Mouse (Mus musculus): ENCODE measurements around the gene Tnfrsf9.
"Not testable (repeated sequence)": the region's sequence is repeated elsewhere in the genome, so short reads cannot be mapped to it uniquely, and the experiment has no call there.

The Tnfrsf9 gene

DNA sequence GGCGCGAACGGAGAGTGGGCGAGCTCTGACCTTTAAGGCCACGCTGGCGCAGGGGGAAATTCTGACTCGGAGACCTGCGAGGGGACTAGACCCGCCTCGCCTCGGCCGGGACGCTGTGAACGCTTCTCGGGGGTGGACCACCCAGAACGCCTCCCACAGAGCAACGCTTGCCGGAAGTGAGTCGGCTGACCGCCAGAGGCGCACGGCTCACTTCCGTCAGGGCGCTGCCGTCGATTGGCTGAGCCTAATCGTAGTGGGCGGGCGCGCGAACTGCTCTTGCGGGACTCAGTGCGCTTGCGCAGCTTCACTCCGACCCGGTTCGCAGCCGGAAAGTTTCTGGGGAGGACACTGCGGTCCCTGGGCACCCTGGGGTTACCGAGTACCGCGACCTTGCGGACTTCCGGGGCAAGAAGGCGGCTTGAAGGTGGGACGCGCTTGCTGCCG, at the start of gene Tnfrsf9, which contains the start of gene Park7:
Tnfrsf9 (plus strand) TSS at position 273 of the 444 bp plus-strand sequence.
Park7 (minus strand) TSS at position 148 of the 444 bp plus-strand sequence.
- DNase-seq (ENCODE audit: inconsistent age in 2 of 2, low spot score in 1 of 2) = peak; percentile 98

DNA sequence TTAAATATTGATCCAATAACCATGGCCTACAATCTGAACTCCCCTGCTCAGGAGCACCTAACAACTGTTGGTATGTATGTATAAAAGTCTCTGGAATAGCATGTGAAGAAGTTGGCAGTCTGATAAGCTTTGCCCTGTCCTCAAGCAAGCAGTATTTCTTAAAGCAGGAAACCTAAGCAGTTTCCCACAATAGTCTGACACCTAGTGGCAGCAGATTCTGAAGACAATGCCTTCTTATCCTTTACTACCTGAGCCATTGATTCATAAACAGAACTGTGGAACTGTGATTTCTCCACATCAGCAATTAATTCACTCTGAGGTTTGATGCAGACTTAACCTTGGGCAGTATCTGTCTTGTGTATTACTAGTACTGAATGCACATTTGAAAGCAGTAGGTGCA, 49.0 kb upstream of the Tnfrsf9 start:
- DNase-seq (ENCODE audit: inconsistent age in 2 of 2, low spot score in 1 of 2) = peak in 1 of 2 experiments; percentile 73

DNA sequence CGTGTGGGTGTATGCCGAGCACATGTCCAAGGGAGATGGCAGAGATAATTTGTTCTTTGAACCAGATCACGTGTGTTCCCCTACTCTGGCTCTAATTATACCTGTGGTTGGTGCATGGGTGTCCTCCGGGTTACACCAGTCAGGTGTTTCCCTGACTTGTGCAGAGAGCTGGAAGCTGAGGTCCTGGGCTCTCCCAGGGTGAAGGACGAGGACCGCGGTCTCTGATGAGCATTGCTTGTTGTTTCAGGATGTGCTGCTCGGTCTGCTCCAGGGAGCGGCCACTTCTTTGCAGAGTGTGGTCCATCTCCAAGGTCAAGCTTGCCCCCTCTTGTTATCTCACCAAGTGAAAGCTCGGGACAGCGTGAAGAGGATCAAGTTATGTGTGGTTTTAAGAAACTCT, 48.3 kb upstream of the Tnfrsf9 start:
- no peak for DNase-seq (ENCODE audit: inconsistent age in 2 of 2, low spot score in 1 of 2)

DNA sequence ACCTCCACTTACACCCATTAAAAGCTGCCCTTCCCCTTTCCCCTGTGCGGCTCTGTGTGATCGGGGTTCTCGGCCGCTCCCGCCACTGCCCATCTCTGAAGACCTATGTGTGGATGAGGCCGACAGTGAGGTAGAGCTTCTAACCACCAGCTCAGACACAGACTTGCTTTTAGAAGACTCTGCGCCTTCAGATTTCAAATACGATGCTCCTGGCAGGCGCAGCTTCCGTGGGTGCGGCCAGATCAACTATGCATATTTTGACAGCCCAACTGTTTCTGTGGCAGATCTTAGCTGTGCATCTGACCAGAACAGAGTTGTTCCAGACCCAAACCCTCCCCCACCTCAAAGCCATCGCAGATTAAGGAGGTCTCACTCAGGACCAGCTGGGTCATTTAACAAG, 47.9 kb upstream of the Tnfrsf9 start:
- no peak for DNase-seq (ENCODE audit: inconsistent age in 2 of 2, low spot score in 1 of 2)

- DNase-seq (ENCODE audit: inconsistent age in 2 of 2, low spot score in 1 of 2) = no peak
These were observed 46.2 kb upstream of the Tnfrsf9 start for GRCm38 (mm10) chr4:150868161-150868560.

GRCm38 (mm10) chr4:150868859-150869258, 45.5 kb upstream of the Tnfrsf9 start:
- DNase-seq (ENCODE audit: inconsistent age in 2 of 2, low spot score in 1 of 2) = no peak

DNA sequence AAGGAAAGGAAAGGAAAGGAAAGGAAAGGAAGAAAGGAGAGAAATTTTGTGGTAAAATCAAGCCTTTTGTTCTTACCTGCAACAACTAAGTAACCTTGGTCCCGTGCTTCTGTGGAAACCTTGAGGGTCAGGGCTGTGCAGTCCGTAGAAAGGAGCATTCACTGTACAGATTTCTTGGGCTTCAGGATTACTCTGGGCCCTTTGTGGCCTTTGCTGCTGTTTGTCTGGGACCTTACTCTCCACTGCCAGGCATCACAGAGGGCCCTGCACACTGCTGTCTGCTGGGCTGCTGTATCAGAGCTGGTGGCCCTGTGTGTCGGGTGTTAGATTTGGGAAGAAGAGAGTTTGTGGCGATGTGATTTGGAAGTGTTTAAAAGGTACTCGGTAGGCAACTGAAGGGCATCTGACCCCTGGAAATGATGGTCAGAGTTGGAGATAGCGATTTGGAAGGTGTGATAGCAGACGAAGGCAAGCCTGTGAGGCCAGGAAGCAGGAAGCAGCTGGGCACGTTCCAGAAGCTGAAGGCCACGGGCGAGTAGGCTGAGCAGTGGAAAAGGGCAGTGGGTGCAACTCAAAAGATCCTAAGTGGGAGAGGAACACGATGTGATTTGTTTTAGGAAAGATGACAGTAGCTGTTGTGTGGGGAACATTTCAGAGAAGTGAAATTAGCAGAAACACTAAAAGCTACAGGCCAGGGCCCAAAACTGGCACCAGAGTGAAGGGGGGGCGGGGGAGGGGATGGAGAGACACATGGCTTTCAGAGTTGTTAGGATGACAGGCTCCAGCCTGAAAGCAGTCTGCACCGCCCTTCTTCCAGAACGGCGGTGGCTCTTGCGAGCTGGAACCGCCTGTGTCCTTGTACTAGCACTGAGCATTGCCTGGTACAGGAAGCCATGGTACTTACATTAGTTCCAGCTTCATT, 44.8 kb upstream of the Tnfrsf9 start:
- peak; percentile 84 to 89 for DNase-seq (ENCODE audit: inconsistent age in 2 of 2, low spot score in 1 of 2)

GRCm38 (mm10) chr4:150870963-150871391, 43.4 kb upstream of the Tnfrsf9 start:
- peak; percentile 35 to 67 for DNase-seq (ENCODE audit: inconsistent age in 2 of 2, low spot score in 1 of 2)

DNA sequence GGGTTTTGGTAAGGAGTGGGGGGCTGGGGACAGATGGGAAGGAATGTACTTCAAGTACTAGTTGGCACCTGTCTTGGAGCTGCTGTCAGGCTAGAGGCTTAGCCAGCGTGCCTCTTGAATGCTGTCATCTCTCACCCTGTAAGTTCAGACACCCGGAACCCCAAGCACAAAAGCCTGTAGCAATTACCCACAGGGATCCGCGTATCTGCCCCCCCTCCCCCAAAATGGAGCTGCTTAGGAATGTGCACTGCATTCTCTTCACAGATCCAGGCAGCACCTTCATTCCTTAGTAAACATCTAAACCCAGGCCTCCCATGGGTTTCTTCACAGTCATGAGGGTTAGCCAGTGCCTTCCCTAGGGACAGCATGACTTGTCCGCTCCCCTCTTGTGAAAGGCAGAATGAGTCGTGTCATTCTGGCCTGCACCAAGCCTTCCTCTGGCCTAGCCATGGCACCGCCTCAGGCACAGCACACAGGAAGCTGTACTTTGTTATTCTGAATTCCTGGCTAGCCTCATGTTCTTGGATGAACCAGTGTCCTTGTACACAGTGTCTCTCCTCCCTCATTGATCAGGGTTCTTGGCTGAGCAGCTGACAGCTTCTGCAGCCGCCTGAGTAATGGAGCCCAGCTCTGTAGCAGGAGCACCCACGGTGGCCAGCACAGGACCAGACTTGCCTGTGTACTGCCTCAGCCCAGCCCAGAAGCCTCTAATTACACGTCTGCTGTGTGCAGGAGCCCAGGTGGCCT, 42.8 kb upstream of the Tnfrsf9 start:
- DNase-seq (ENCODE audit: inconsistent age in 2 of 2, low spot score in 1 of 2) = peak; percentile 89 to 93

- DNase-seq (ENCODE audit: inconsistent age in 2 of 2, low spot score in 1 of 2) = peak; percentile 80 to 90
These were observed 42.2 kb upstream of the Tnfrsf9 start for GRCm38 (mm10) chr4:150872139-150872651.

- no peak for DNase-seq (ENCODE audit: inconsistent age in 2 of 2, low spot score in 1 of 2)
These were observed 41.7 kb upstream of the Tnfrsf9 start for GRCm38 (mm10) chr4:150872681-150873080.

DNA sequence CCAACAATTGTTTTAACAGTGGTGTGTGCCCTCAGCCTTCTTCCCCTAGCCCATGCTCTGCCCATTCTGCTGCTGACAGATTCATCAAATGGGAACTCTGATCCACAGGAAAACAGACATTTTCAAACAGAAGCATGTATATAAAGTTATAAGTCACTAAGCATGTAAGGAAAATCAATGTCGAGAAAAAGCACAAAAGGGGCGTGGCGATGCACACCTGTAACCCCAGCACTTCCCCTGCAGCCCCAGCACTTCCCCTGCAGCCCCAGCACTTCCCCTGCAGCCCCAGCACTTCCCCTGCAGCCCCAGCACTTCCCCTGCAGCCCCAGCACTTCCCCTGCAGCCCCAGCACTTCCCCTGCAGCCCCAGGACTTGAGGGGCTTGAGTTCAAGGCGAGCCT, 39.9 kb upstream of the Tnfrsf9 start:
- DNase-seq (ENCODE audit: inconsistent age in 2 of 2, low spot score in 1 of 2) = not testable (repeated sequence)

DNA sequence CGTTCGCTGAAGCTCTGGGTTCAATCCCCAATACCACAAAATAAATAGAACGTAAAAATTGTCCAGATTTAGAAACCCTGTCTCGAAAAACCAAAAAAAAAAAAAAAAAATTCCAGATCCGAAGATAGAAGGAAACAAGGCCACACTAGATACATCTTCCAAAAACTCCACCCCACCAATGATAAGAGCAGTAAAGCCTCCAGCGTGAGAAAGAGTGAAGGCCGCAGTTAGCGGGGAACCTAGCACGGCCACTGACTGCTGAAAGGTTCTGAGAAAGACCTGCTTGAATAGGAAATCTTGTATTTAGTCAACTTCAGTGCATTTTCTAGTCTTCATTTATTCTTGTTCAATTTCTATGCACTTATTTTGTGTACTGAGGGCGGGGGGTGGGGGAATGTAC, 39.0 kb upstream of the Tnfrsf9 start:
- no peak for DNase-seq (ENCODE audit: inconsistent age in 2 of 2, low spot score in 1 of 2)

DNA sequence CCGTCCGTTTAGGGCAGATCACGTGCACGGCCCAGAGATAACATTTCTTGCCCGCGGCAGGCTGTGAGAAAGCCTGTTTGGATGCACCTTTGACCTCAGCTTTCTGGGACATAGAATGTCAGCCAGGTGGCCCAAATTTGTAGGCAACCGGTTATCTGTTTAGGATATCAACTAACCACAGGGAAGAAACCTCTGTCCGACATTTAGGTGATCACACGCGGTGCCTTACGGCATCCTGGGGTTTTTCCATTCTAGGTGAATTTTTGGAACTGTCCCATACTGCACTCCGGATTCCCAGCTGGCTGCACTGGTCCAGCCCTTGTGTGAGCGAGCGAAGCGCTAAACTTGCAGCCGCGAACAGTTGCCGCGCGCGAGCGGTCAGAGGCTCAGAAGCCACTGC, 34.7 kb upstream of the Tnfrsf9 start:
- DNase-seq (ENCODE audit: inconsistent age in 2 of 2, low spot score in 1 of 2) = no peak

DNA sequence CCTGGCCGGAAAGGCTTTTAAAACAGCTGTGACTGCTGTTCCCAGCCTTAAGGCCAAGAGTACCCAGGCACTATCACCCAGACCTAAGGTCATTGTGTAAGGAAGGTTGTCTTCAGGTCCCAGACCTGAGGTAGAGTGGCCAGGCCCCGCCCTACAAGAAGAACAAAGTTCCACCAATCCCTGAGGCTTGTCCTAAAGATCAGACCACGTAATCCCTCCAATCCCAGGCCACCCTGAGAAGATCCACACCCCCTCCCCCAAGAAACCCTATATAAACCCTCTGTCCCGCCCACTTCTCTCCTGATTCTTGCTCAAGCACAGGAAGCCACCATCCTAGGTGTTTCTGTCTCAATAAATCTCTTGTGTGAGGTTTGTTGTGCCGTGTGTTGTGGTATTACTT, 34.0 kb upstream of the Tnfrsf9 start:
- no peak for DNase-seq (ENCODE audit: inconsistent age in 2 of 2, low spot score in 1 of 2)

DNA sequence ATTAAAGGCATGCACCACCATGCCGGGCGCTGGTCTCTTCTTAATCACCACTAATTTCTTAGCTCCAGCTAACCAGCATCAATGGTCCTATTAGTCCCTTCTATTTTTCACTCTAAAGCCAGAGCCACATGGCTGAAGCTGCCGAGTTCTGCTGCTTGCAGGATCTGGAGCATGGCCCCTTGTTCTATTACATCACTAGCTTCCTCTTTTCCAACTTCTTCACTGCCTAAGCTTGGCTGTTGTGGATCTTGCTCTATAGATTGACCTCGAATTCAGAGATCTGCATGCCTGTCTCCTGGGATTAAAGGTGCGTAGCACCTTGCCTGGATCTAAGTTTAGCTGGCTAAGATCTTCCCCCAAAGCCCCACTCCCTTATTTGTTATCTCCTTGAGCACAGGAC, 31.7 kb upstream of the Tnfrsf9 start:
- DNase-seq (ENCODE audit: inconsistent age in 2 of 2, low spot score in 1 of 2) = no peak

DNA sequence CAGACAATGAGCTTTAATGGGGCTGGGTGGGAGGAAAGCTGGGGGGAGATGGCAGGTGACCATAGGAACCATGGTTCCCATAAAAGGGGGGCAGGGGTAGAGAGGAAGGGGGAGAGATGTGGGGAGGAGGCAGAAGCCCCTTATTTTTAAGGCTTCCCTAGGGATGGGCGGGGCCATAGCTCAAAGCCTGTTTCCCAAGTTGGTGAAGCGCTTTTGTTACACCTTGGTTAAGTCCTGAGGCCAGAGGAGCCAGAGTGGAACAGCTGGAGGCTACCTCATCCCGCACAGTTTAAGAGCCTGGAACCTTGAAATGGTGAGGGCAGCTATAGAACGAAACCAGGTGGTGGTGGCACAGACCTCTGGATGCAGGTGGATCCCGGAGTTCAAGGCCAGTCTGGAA, 26.5 kb upstream of the Tnfrsf9 start:
- no peak for DNase-seq (ENCODE audit: inconsistent age in 2 of 2, low spot score in 1 of 2)

DNA sequence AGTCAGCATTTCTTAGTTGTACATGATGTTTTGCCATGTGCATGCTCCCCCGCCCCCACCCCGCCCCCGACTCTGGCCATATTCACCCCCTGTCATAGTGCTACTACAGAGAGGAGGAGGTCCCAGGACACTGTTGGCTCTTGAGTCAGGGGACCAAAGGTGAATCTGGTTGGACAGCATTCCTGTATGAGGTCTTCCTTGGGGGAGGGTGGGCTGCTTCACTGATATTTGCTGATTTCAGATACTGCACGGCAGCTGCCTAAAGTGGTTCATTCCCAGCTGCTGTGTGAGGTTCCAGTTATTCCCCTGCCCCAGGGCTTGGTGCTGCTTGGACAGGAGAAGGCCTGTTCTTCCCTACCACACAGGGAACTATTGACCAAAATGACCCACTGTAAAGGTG, 25.9 kb upstream of the Tnfrsf9 start:
- DNase-seq (ENCODE audit: inconsistent age in 2 of 2, low spot score in 1 of 2) = no peak

GRCm38 (mm10) chr4:150889273-150889954, 24.9 kb upstream of the Tnfrsf9 start:
- DNase-seq (ENCODE audit: inconsistent age in 2 of 2, low spot score in 1 of 2) = no peak

DNA sequence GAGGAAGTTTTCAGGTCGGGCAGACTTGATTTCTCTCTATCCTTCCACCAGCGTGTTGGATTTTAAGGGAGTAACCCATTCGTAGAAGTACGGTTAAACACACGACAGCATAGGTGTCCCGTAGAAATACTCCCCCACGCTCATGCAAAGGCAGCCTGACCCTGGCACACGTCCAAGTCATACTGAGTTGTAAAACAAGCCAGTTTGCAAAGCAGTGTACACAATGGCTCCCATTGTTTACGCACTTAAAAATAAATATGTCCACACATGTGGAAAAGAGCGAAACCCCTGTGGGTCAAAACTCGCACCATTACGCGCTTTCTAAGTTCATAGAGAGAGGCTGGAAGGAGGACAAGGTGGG, 24.4 kb upstream of the Tnfrsf9 start:
- DNase-seq (ENCODE audit: inconsistent age in 2 of 2, low spot score in 1 of 2) = no peak

DNA sequence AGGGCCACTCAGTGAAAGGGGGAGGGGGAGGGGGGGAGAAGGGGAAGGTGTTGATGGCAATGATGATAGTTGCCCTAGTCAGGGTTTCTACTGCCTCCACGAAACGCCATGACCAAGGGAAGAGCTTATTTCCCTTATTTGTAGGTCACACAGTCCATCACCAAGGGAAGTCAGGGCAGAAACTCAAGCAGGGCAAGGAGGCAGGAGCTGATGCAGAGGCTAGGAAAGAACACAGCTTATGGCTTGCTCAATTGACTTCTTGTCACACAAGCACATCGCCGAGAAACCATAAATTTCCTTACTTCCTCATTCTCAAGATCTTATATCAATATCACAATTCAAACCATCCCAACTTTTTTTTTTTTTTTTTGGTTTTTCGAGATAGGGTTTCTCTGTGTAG, 23.1 kb upstream of the Tnfrsf9 start:
- DNase-seq (ENCODE audit: inconsistent age in 2 of 2, low spot score in 1 of 2) = no peak

Measured in adrenal gland, adult (tissue).